Mouse (Mus musculus): ENCODE results near the gene Mcam. TPM values are rescaled to one million over a fixed set of nuclear protein-coding genes. Genes with fewer than 3 reads are reported as not detected.
"Not testable (repeated sequence)": the region's sequence is repeated elsewhere in the genome, so short reads cannot be mapped to it uniquely, and the experiment has no call there.

Mcam gene
- polyA plus RNA-seq, 1 experiment, result 18.7 TPM

GRCm38 (mm10) chr9:44108269-44109055, 25.8 kb upstream of the Mcam start:
- Histone ChIP-seq H3K36me3 (ENCODE audit: control insufficient read depth, insufficient read depth, low read length) (no peaks in the 10 kb centered on the region; the same call in 1 of the 2 replicates), H3K4me1 (replicated peaks; ENCODE audit: control insufficient read depth, insufficient read depth, low read length) (peaks cover 20% of the 10 kb centered on the region), H3K27ac (ENCODE audit: control insufficient read depth, insufficient read depth, low read length) (no peak overlapping the region), H3K27me3 (ENCODE audit: control insufficient read depth, insufficient read depth, low read length) (no peaks in the 10 kb centered on the region), H3K4me3 (ENCODE audit: control insufficient read depth, insufficient read depth, low read length) (no peak overlapping the region)
- 94% methylated on average over 31 of the region's 31 CpGs for WGBS
- no peak for DNase-seq
- TF ChIP-seq POLR2A (IDR thresholded peaks at IDR 0.05; ENCODE audit: control insufficient read depth, extremely low read depth, insufficient read depth, low read length, poor library complexity) (no peak), CTCF (IDR thresholded peaks at IDR 0.05; ENCODE audit: borderline replicate concordance, control insufficient read depth, extremely low read depth, insufficient read depth, low read length, poor library complexity) (no peak)

- no peak overlapping the region for H3K4me3 ChIP-seq (ENCODE audit: control insufficient read depth, insufficient read depth, low read length)
- no peaks in the 10 kb centered on the region for H3K27me3 ChIP-seq (ENCODE audit: control insufficient read depth, insufficient read depth, low read length)
- 41% methylated on average over 9 of the region's 9 CpGs for WGBS
- peaks cover 23% of the 10 kb centered on the region for H3K4me1 ChIP-seq (replicated peaks; ENCODE audit: control insufficient read depth, insufficient read depth, low read length)
- H3K36me3 ChIP-seq (ENCODE audit: control insufficient read depth, insufficient read depth, low read length), result no peaks in the 10 kb centered on the region; the same call in 1 of the 2 replicates
- peak; percentile 77 for DNase-seq
- no peak overlapping the region for H3K27ac ChIP-seq (ENCODE audit: control insufficient read depth, insufficient read depth, low read length)
- TF ChIP-seq POLR2A (IDR thresholded peaks at IDR 0.05; ENCODE audit: control insufficient read depth, extremely low read depth, insufficient read depth, low read length, poor library complexity) (no peak), CTCF (IDR thresholded peaks at IDR 0.05; ENCODE audit: borderline replicate concordance, control insufficient read depth, extremely low read depth, insufficient read depth, low read length, poor library complexity) (no peak; the same call in 1 of the 2 replicates)
Measured at GRCm38 (mm10) chr9:44109360-44110095, 24.7 kb upstream of the Mcam start.

- H3K36me3 ChIP-seq (ENCODE audit: control insufficient read depth, insufficient read depth, low read length); H3K27ac ChIP-seq (ENCODE audit: control insufficient read depth, insufficient read depth, low read length); H3K4me3 ChIP-seq (ENCODE audit: control insufficient read depth, insufficient read depth, low read length); H3K27me3 ChIP-seq (ENCODE audit: control insufficient read depth, insufficient read depth, low read length); DNase-seq: not testable (repeated sequence)
- WGBS, result 93% methylated on average over 10 of the region's 12 CpGs
- H3K4me1 ChIP-seq (replicated peaks; ENCODE audit: control insufficient read depth, insufficient read depth, low read length), result peaks cover 37% of the 10 kb centered on the region
Measured at GRCm38 (mm10) chr9:44111909-44112308, 22.4 kb upstream of the Mcam start.

- DNase-seq, result peak; percentile 97
- no peaks in the 10 kb centered on the region for H3K36me3 ChIP-seq (ENCODE audit: control insufficient read depth, insufficient read depth, low read length)
- WGBS, result under 1% methylated on average over 51 of the region's 51 CpGs
- H3K4me1 ChIP-seq (replicated peaks; ENCODE audit: control insufficient read depth, insufficient read depth, low read length), result peaks cover 40% of the 10 kb centered on the region
- no peak within 1 kb of the TSS for H3K27ac ChIP-seq (ENCODE audit: control insufficient read depth, insufficient read depth, low read length)
- H3K27me3 ChIP-seq (ENCODE audit: control insufficient read depth, insufficient read depth, low read length), result no peaks in the 10 kb centered on the region
- peak; percentile 72; the same call in 1 of the 2 replicates for TF ChIP-seq POLR2A (IDR thresholded peaks at IDR 0.05; ENCODE audit: control insufficient read depth, extremely low read depth, insufficient read depth, low read length, poor library complexity)
- 0 out of 2 replicates have a peak, but pooled peaks have one; percentile 12 for TF ChIP-seq CTCF (IDR thresholded peaks at IDR 0.05; ENCODE audit: borderline replicate concordance, control insufficient read depth, extremely low read depth, insufficient read depth, low read length, poor library complexity)
- H3K4me3 ChIP-seq (ENCODE audit: control insufficient read depth, insufficient read depth, low read length), result peak within 1 kb of the TSS; percentile 67
Measured at GRCm38 (mm10) chr9:44113105-44113789, 21.0 kb upstream of the Mcam start, which contains the start of the genes Gm49380 and Rnf26. Gm49380 (minus strand) TSS chr9:44113500. Rnf26 (minus strand) TSS chr9:44113517.

GRCm38 (mm10) chr9:44114453-44114852, 19.8 kb upstream of the Mcam start:
- Histone ChIP-seq H3K36me3 (ENCODE audit: control insufficient read depth, insufficient read depth, low read length) (no peaks in the 10 kb centered on the region), H3K4me1 (replicated peaks; ENCODE audit: control insufficient read depth, insufficient read depth, low read length) (peaks cover 37% of the 10 kb centered on the region), H3K4me3 (ENCODE audit: control insufficient read depth, insufficient read depth, low read length) (no peak overlapping the region), H3K27ac (ENCODE audit: control insufficient read depth, insufficient read depth, low read length) (peak overlapping the region; percentile 35; the same call in 1 of the 2 replicates), H3K27me3 (ENCODE audit: control insufficient read depth, insufficient read depth, low read length) (no peaks in the 10 kb centered on the region)
- TF ChIP-seq POLR2A (IDR thresholded peaks at IDR 0.05; ENCODE audit: control insufficient read depth, extremely low read depth, insufficient read depth, low read length, poor library complexity) (no peak), CTCF (IDR thresholded peaks at IDR 0.05; ENCODE audit: borderline replicate concordance, control insufficient read depth, extremely low read depth, insufficient read depth, low read length, poor library complexity) (no peak)
- WGBS, result 91% methylated on average over 2 of the region's 2 CpGs
- DNase-seq, result no peak

- no peaks in the 10 kb centered on the region for H3K27me3 ChIP-seq (ENCODE audit: control insufficient read depth, insufficient read depth, low read length)
- no peak for DNase-seq
- no peaks in the 10 kb centered on the region for H3K36me3 ChIP-seq (ENCODE audit: control insufficient read depth, insufficient read depth, low read length)
- no peak overlapping the region for H3K4me3 ChIP-seq (ENCODE audit: control insufficient read depth, insufficient read depth, low read length)
- no peak for TF ChIP-seq POLR2A (IDR thresholded peaks at IDR 0.05; ENCODE audit: control insufficient read depth, extremely low read depth, insufficient read depth, low read length, poor library complexity)
- TF ChIP-seq CTCF (IDR thresholded peaks at IDR 0.05; ENCODE audit: borderline replicate concordance, control insufficient read depth, extremely low read depth, insufficient read depth, low read length, poor library complexity), result no peak
- 45% methylated on average over 9 of the region's 9 CpGs for WGBS
- H3K27ac ChIP-seq (ENCODE audit: control insufficient read depth, insufficient read depth, low read length), result peak overlapping the region; percentile 76
- H3K4me1 ChIP-seq (replicated peaks; ENCODE audit: control insufficient read depth, insufficient read depth, low read length), result peaks cover 29% of the 10 kb centered on the region
Measured at GRCm38 (mm10) chr9:44115599-44115998, 18.7 kb upstream of the Mcam start.
